Mouse (Mus musculus): ENCODE results near the gene Gnat2.

The Gnat2 gene

GRCm38 (mm10) chr3:108113591-108114289 is 21.2 kb downstream of the Gnat2 start:
- DNase-seq (ENCODE audit: low spot score in 2 of 2): no peak

GRCm38 (mm10) chr3:108117465-108117864 is 24.9 kb downstream of the Gnat2 start:
- no peak for DNase-seq (ENCODE audit: low spot score in 2 of 2)

- no peak for DNase-seq (ENCODE audit: low spot score in 2 of 2)
Measured at GRCm38 (mm10) chr3:108121101-108121500, 28.5 kb downstream of the Gnat2 start.

- DNase-seq (ENCODE audit: low spot score in 2 of 2): no peak
Measured at GRCm38 (mm10) chr3:108123242-108123641, 30.7 kb downstream of the Gnat2 start.

GRCm38 (mm10) chr3:108124131-108124530 is 31.5 kb downstream of the Gnat2 start:
- no peak for DNase-seq (ENCODE audit: low spot score in 2 of 2)

- no peak for DNase-seq (ENCODE audit: low spot score in 2 of 2)
Measured at GRCm38 (mm10) chr3:108126327-108126726, 33.7 kb downstream of the Gnat2 start.

- no peak for DNase-seq (ENCODE audit: low spot score in 2 of 2)
Measured at GRCm38 (mm10) chr3:108128520-108128919, 35.9 kb downstream of the Gnat2 start.

GRCm38 (mm10) chr3:108129367-108129766 is 36.8 kb downstream of the Gnat2 start:
- no peak for DNase-seq (ENCODE audit: low spot score in 2 of 2)

- no peak for DNase-seq (ENCODE audit: low spot score in 2 of 2)
Measured at GRCm38 (mm10) chr3:108129804-108130203, 37.2 kb downstream of the Gnat2 start.

GRCm38 (mm10) chr3:108131216-108131615 is 38.6 kb downstream of the Gnat2 start:
- DNase-seq (ENCODE audit: low spot score in 2 of 2): no peak

GRCm38 (mm10) chr3:108131821-108132220 is 39.2 kb downstream of the Gnat2 start:
- DNase-seq (ENCODE audit: low spot score in 2 of 2): no peak

- DNase-seq (ENCODE audit: low spot score in 2 of 2): no peak
Measured at GRCm38 (mm10) chr3:108132484-108132883, 39.9 kb downstream of the Gnat2 start.

GRCm38 (mm10) chr3:108134701-108135100 is 42.1 kb downstream of the Gnat2 start:
- no peak for DNase-seq (ENCODE audit: low spot score in 2 of 2)

GRCm38 (mm10) chr3:108139113-108139512 is 46.5 kb downstream of the Gnat2 start:
- DNase-seq (ENCODE audit: low spot score in 2 of 2): no peak

- DNase-seq (ENCODE audit: low spot score in 2 of 2): no peak
Measured at GRCm38 (mm10) chr3:108140786-108141185, 48.2 kb downstream of the Gnat2 start.

GRCm38 (mm10) chr3:108145534-108146445 is 53.2 kb downstream of the Gnat2 start, which contains the start of gene Gnai3:
Gnai3 (minus strand) TSS chr3:108146146.
- peak; percentile 84 to 89 for DNase-seq (ENCODE audit: low spot score in 2 of 2)

- DNase-seq (ENCODE audit: low spot score in 2 of 2): no peak
Measured at GRCm38 (mm10) chr3:108146671-108147070, 54.1 kb downstream of the Gnat2 start.

GRCm38 (mm10) chr3:108147386-108148235 is 55.0 kb downstream of the Gnat2 start:
- DNase-seq (ENCODE audit: low spot score in 2 of 2): peak; percentile 76 to 89

All from urinary bladder, postnatal 4 days (tissue).